Mouse (Mus musculus): ENCODE results near the gene Tmeff1.
"Not testable (repeated sequence)": the region's sequence is repeated elsewhere in the genome, so short reads cannot be mapped to it uniquely, and the experiment has no call there.

Gene Tmeff1

GRCm38 (mm10) chr4:48676570-48677185 is 91.7 kb downstream of the Tmeff1 start:
- no peak for DNase-seq (ENCODE audit: low read depth, low spot score)

- no peak for DNase-seq (ENCODE audit: low read depth, low spot score)
These were observed 92.3 kb downstream of the Tmeff1 start for GRCm38 (mm10) chr4:48677276-48677675.

DNA sequence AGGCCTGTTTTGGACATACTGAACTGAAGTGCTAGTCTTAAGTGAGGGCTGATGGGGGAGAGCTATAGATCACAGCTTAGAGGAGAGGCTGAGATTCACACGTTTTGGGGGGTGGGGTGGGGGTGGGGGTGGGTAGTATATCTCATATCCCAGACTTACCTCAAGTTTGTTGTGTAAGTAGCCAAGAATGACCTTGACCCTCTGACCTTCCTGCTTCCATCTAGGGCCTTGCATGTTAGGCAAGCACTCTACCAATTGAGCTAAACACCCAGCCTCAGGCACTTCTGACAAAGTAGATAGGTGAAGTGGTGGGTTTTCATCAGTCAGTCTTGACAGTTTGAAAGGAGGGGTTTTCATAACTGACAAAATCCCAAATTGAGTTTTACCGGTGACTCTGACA is 92.8 kb downstream of the Tmeff1 start:
- no peak for DNase-seq (ENCODE audit: low read depth, low spot score)

GRCm38 (mm10) chr4:48678793-48679192 is 93.8 kb downstream of the Tmeff1 start:
- no peak for DNase-seq (ENCODE audit: low read depth, low spot score)

DNA sequence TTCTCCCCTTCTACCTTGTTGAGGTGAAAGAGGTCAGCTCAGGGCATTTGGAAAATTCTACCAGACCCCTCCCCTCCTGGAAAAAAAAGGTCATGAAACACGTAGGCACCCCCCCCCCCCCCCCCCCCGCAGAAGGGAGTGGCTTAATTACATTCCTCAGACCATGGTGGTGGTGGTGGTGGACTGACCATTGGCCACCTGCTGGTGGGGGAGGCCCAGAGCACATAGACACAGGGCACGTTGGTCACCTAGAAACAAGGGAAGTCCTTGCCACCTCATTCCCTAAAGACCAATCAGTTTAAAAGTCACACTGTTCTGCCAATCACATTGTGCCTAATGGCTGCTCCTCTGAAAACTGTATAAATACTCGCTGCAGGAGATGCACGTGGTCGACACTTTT is 94.8 kb downstream of the Tmeff1 start:
- not testable (repeated sequence) for DNase-seq (ENCODE audit: low read depth, low spot score)

- DNase-seq (ENCODE audit: low read depth, low spot score) = no peak
These were observed 95.2 kb downstream of the Tmeff1 start for GRCm38 (mm10) chr4:48680214-48680613.

- peak; percentile 83 for DNase-seq (ENCODE audit: low read depth, low spot score)
These were observed 95.8 kb downstream of the Tmeff1 start for GRCm38 (mm10) chr4:48680648-48681343.

DNA sequence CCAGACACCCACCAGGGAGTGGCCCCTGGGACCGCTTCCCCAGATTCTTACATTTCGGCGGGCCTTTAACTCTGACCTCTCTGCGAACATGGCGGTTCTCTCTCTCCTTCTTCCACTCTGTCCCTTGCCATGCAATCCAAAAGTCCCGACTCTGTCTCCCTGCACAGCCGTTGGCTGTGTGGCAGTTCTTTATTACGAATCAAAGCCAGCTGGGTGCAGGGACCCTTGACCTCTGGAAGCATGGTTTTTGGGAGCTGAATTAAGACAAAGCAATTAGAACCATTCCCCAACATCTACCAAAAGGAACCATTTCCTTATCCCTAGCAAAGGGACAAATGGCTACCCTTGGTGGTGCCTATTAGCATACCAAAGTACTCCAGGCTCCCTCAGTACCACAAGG is 98.2 kb downstream of the Tmeff1 start:
- no peak for DNase-seq (ENCODE audit: low read depth, low spot score)

DNA sequence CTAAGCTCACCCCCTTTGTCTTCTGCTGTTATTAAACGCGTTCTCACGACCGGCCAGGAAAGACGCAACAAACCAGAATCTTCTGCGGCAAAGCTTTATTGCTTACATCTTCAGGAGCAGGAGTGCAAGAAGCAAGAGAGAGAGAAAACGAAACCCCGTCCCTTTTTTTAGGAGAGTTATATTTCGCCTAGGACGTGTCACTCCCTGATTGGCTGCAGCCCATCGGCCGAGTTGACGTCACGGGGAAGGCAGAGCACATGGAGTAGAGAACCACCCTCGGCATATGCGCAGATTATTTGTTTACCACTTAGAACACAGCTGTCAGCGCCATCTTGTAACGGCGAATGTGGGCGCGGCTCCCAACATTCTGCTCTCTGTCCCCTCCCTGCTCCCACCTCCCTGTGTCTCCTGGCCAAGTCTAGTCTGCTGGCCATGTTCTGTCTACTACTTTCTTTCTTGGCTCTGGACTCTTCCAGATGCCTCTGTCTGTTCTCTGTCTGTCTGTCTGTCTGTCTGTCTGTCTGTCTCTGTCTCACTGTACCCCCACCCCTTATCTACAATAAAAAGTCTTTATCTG is 98.7 kb downstream of the Tmeff1 start:
- DNase-seq (ENCODE audit: low read depth, low spot score) = not testable (repeated sequence)

DNA sequence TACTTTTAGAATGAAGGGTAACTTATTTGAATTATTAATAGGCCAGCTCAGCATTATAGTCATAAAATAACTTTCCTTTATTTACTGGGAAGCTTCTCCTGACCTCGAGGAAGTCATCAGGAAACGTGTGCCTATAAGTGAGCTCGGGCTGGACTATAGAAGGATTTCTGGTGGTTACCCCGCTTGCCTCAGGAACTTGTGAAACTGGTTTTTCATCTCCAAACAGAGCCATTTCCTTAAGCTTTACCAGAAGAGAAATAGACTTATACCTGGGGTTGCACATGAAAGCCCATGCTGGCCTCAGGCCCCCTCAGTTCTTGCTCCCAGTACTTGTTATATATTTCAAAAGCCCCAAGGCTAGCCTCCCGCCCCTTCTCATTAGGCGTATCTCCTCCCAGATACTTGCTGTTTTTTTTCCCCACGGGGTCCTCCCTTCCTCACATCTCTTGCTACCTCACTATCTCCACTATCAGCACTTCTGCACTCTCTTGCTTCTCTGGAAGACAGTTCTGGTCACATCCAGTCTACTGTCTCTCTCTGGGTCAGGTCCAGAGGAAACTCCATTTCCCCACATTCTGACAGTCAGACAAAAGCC is 99.7 kb downstream of the Tmeff1 start:
- no peak for DNase-seq (ENCODE audit: low read depth, low spot score)

DNA sequence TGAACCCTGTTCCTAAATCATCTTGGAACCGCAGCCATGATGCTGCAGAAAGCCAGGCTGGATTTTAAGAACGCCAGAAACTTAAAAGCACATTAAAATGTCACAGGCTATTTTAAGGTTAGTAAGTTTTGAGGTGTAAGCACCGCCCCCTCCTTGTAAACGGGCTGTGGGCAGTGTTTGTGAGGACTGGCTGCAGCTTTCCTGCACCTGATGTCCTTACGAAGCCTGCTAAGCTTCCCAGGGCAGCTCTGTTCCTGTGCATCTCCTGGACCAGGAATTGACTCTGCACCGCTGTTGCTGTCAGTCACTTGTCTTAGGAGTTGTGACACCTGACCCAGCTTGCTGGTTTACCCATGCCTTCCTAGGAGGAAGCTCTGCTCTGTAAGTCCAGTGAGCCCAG is 103.2 kb downstream of the Tmeff1 start:
- DNase-seq (ENCODE audit: low read depth, low spot score) = no peak

GRCm38 (mm10) chr4:48690640-48691039 is 105.7 kb downstream of the Tmeff1 start:
- peak; percentile 62 for DNase-seq (ENCODE audit: low read depth, low spot score)

GRCm38 (mm10) chr4:48691793-48692437 is 106.9 kb downstream of the Tmeff1 start:
- peak; percentile 61 for DNase-seq (ENCODE audit: low read depth, low spot score)

- DNase-seq (ENCODE audit: low read depth, low spot score) = no peak
These were observed 107.8 kb downstream of the Tmeff1 start for GRCm38 (mm10) chr4:48692736-48693292.

GRCm38 (mm10) chr4:48696706-48697105 is 111.7 kb downstream of the Tmeff1 start:
- no peak for DNase-seq (ENCODE audit: low read depth, low spot score)

- DNase-seq (ENCODE audit: low read depth, low spot score) = no peak
These were observed 112.3 kb downstream of the Tmeff1 start for GRCm38 (mm10) chr4:48697302-48697701.

Measured in A20 (cell line).